Mouse (Mus musculus) kidney, adult 10 weeks (tissue): ENCODE measurements around the gene Psmf1. TPM values are rescaled to one million over a fixed set of nuclear protein-coding genes. Genes with fewer than 3 reads are reported as not detected.

Experiments used
- polyA plus RNA-seq: library from polyadenylated mRNA; stranded (reverse); fragments of 350-450 nt; fragmentation: Illumina TruSeq; extraction: RNeasy Lipid Tissue Mini Kit (QIAGEN cat#74804); gene quantifications from one replicate; pipeline ENCODE4 v1.2.3, GENCODE M21; 2014; ENCODE audit warnings: low read depth, low replicate concordance

Psmf1 gene
- polyA plus RNA-seq: 9.2 TPM

GRCm38 (mm10) chr2:151743845-151744244, at the start of gene Psmf1:
TSS of gene Psmf1 (minus strand) at chr2:151744186.

GRCm38 (mm10) chr2:151701231-151702145, 42.5 kb downstream of the Psmf1 start, which contains the start of gene Tmem74b:
TSS of gene Tmem74b (plus strand) at chr2:151702008.

GRCm38 (mm10) chr2:151668433-151668832, 75.6 kb downstream of the Psmf1 start, which contains the start of gene Rad21l:
TSS of gene Rad21l (minus strand) at chr2:151668533.

Other genes with a start within 250 kb of the Psmf1 start
- 123 TPM for gene Fkbp1a, start 201.7 kb downstream of the Psmf1 start, polyA plus RNA-seq
- gene Sdcbp2, start 171.6 kb downstream of the Psmf1 start, polyA plus RNA-seq: not detected
- not detected for gene Snph, start 111.6 kb downstream of the Psmf1 start, polyA plus RNA-seq
- gene Rad21l, start 75.7 kb downstream of the Psmf1 start, polyA plus RNA-seq: not detected
- gene Tmem74b, start 42.2 kb downstream of the Psmf1 start, polyA plus RNA-seq: not detected
- gene Rspo4, start 98.7 kb upstream of the Psmf1 start, polyA plus RNA-seq: not detected
- gene Angpt4, start 167.0 kb upstream of the Psmf1 start, polyA plus RNA-seq: not detected
- gene Fam110a, start 236.0 kb upstream of the Psmf1 start, polyA plus RNA-seq: 0.36 TPM